Mouse (Mus musculus) bone marrow macrophage, adult 2 months (primary cell): ENCODE results near the gene Izumo1r.

Experiments used
- CTCF ChIP-seq: IDR thresholded peaks from 2 replicates; pipeline ENCODE4 v1.5.1; 2012; ENCODE audit warnings: low read depth, mild to moderate bottlenecking, low read length, moderate library complexity
- POLR2A ChIP-seq: IDR thresholded peaks from 2 replicates; pipeline ENCODE4 v1.6.1; 2012; ENCODE audit warnings: mild to moderate bottlenecking, low read depth, low read length, borderline replicate concordance

- TF ChIP-seq POLR2A, result no peak
- no peak for TF ChIP-seq CTCF
Observed at GRCm38 (mm10) chr9:14891891-14892290, 11.9 kb downstream of the Izumo1r start.
